Mouse (Mus musculus): ENCODE data around the gene Rspo3.

Rspo3 gene

GRCm38 (mm10) chr10:29441297-29441696 is 94.4 kb downstream of the Rspo3 start:
- DNase-seq (ENCODE audit: low spot score in 2 of 2): no peak

GRCm38 (mm10) chr10:29432935-29433453 is 102.7 kb downstream of the Rspo3 start:
- no peak for DNase-seq (ENCODE audit: low spot score in 2 of 2)

- no peak for DNase-seq (ENCODE audit: low spot score in 2 of 2)
Observed at GRCm38 (mm10) chr10:29426660-29427059, 109.0 kb downstream of the Rspo3 start.

- no peak for DNase-seq (ENCODE audit: low spot score in 2 of 2)
Observed at GRCm38 (mm10) chr10:29424571-29424970, 111.1 kb downstream of the Rspo3 start.

GRCm38 (mm10) chr10:29414361-29414760 is 121.3 kb downstream of the Rspo3 start:
- peak in 1 of 2 experiments; percentile 15 for DNase-seq (ENCODE audit: low spot score in 2 of 2)

GRCm38 (mm10) chr10:29402656-29403268 is 132.9 kb downstream of the Rspo3 start:
- DNase-seq (ENCODE audit: low spot score in 2 of 2): no peak

Measured in urinary bladder, postnatal 36 days (tissue).